Mouse (Mus musculus): Measurements from ENCODE around the gene Gm11568. TPM values are rescaled to one million over a fixed set of nuclear protein-coding genes. Genes with fewer than 3 reads are reported as not detected.
"Not testable (repeated sequence)": the region's sequence is repeated elsewhere in the genome, so short reads cannot be mapped to it uniquely, and the experiment has no call there.

Gm11568 gene
- polyA plus RNA-seq (2016; fragmentation: Nextera tagmentation; extraction: Ambion mirVana) = not detected in 2 replicates

DNA sequence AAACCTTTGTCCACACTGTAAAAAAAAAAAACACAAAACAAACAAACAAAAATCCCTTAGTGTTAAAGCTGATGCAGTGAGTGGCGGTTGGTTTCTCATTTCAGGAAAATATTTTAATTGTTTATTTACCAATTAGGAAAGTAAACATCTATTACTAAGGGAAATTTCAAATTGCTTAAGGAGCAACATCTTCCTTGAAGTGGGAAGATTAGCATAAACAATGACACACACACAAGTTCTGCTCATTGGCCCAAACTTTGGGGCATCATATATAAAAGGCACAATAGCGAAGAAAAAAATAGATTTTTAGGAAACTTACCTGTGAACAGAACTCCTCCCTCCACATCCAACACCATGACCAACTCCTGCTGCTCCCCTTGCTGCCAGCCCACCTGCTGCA lies at the start of gene Gm11568:
Gm11568 (plus strand) TSS at position 301 of the 400 bp plus-strand sequence.
- Histone ChIP-seq H3K9me3 (replicated peaks) (no peaks in the 10 kb centered on the region), H3K4me1 (no peaks in the 10 kb centered on the region), H3K27me3 (replicated peaks) (no peaks in the 10 kb centered on the region), H3K4me2 (no peak within 1 kb of the TSS), H3K9ac (no peak within 1 kb of the TSS), H3K4me3 (no peak within 1 kb of the TSS), H3K27ac (no peak within 1 kb of the TSS), H3K36me3 (no peaks in the 10 kb centered on the region)
- 63% methylated on average over 2 of the region's 2 CpGs for WGBS (ENCODE audit: insufficient replicate concordance)
- no peak for ATAC-seq

DNA sequence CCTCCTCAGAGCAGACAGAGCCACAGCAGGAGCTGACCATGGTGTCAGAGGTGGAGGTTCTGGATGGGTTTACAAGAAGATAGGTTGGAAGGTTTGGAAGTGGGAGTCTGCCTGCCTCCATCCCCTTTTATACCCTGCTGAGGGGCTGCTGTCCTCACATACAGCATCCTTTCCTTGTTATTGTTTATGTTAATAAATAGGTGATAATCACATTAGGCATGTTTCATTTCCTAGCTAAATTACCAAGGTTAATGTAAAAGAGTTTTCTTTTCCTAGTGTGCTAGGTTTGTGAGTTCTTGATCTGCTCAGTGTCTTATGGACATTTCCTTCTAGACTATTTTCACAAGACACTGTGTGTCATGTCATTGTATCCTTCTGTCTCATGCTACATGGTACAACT lies 47.9 kb upstream of the Gm11568 start, which contains the start of gene Krtap4-13:
Krtap4-13 (minus strand) TSS at position 101 of the 400 bp plus-strand sequence.
- H3K4me1 ChIP-seq; H3K4me2 ChIP-seq; H3K4me3 ChIP-seq; H3K27ac ChIP-seq; H3K36me3 ChIP-seq; H3K27me3 ChIP-seq (replicated peaks); H3K9me3 ChIP-seq (replicated peaks); ATAC-seq; H3K9ac ChIP-seq: not testable (repeated sequence)

DNA sequence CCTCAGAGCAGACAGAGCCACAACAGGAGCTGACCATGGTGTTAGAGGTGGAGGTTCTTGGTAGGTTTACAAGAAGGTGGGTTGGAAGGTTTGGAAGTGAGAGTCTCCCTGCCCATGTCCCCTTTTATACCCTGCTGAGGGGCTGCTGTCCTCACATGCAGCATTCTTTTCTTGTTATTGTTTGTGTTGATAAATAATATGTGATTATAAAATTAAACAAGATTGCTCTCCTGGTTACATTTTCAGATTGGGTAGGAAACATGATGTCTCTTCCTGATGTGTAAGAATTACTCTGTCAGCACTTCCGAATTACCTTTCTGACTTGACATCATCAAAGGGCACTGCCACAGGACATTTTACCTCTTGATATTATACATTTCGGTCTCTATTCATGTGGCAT lies 42.2 kb upstream of the Gm11568 start, which contains the start of gene Gm11564:
Gm11564 (minus strand) TSS at position 101 of the 400 bp plus-strand sequence.
- not testable (repeated sequence) for H3K9ac ChIP-seq; H3K27me3 ChIP-seq (replicated peaks); ATAC-seq; H3K36me3 ChIP-seq; H3K4me1 ChIP-seq; H3K27ac ChIP-seq; H3K4me2 ChIP-seq; H3K9me3 ChIP-seq (replicated peaks); H3K4me3 ChIP-seq
- 59% methylated on average over 2 of the region's 2 CpGs for WGBS (ENCODE audit: insufficient replicate concordance)

- 41% methylated on average over 1 of the region's 1 CpGs for WGBS (ENCODE audit: insufficient replicate concordance)
- Histone ChIP-seq H3K36me3 (no peaks in the 10 kb centered on the region), H3K27me3 (replicated peaks) (no peaks in the 10 kb centered on the region), H3K4me1 (no peaks in the 10 kb centered on the region), H3K4me3 (no peak within 1 kb of the TSS), H3K4me2 (no peak within 1 kb of the TSS), H3K9ac (no peak within 1 kb of the TSS), H3K9me3 (replicated peaks) (peaks cover 7% of the 10 kb centered on the region; the same call in 1 of the 2 replicates), H3K27ac (no peak within 1 kb of the TSS)
- ATAC-seq = no peak
These were observed 19.8 kb upstream of the Gm11568 start, which contains the start of gene 2300003K06Rik for GRCm38 (mm10) chr11:99837966-99838365. TSS of gene 2300003K06Rik (minus strand) at chr11:99838066.

DNA sequence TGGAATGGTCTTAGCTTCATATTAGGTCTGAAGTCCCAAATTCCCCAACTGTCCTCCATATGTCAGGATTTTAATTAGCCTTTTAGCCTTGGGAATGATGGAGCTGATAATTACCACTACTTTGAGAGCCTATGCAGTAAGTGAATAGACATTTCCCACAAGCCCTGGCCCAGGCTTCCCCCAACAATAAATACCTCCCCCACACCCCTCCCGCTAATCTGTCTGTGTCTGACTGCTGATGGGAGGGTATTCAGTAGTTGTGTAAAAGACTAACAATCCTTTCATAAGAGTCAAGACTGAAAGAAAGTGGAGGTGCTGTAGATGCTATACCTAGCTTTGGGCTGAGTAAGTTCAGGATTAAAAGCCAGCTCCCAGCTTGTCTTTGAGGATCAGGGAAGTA lies 15.5 kb upstream of the Gm11568 start:
- H3K9me3 ChIP-seq (replicated peaks) = peaks cover 6% of the 10 kb centered on the region; the same call in 1 of the 2 replicates
- no peak for ATAC-seq
- H3K9ac ChIP-seq = no peak overlapping the region
- H3K27ac ChIP-seq = no peak overlapping the region
- H3K27me3 ChIP-seq (replicated peaks) = no peaks in the 10 kb centered on the region
- H3K4me2 ChIP-seq = no peak overlapping the region
- H3K4me3 ChIP-seq = no peak overlapping the region
- no peaks in the 10 kb centered on the region for H3K36me3 ChIP-seq
- no peaks in the 10 kb centered on the region for H3K4me1 ChIP-seq
- WGBS (ENCODE audit: insufficient replicate concordance) = 74% methylated on average over 1 of the region's 1 CpGs

DNA sequence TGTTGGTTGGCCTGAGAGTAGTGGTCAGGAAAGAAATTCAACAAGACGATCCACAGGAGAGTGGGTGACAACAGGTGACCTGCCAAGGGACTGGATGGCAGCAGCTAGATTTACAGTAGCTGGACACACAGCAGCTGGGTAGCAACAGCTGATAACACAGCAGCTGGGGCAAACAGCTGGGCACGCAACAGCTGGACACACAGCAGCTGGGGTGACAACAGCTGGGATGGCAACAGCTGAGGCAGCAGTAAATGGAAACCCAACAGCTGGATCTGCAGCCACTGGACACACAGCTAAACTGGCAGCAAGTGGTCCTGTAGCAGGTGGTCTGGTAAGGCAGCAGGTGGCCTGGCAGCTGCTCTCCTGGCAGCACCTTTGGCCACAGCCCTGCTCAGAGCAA lies 11.0 kb upstream of the Gm11568 start:
- no peaks in the 10 kb centered on the region for H3K4me1 ChIP-seq
- H3K9ac ChIP-seq = no peak overlapping the region
- WGBS (ENCODE audit: insufficient replicate concordance) = 65% methylated on average over 2 of the region's 2 CpGs
- no peaks in the 10 kb centered on the region for H3K9me3 ChIP-seq (replicated peaks)
- ATAC-seq = no peak
- H3K36me3 ChIP-seq = no peaks in the 10 kb centered on the region
- H3K4me2 ChIP-seq = no peak overlapping the region
- H3K27ac ChIP-seq = no peak overlapping the region
- no peaks in the 10 kb centered on the region for H3K27me3 ChIP-seq (replicated peaks)
- no peak overlapping the region for H3K4me3 ChIP-seq

DNA sequence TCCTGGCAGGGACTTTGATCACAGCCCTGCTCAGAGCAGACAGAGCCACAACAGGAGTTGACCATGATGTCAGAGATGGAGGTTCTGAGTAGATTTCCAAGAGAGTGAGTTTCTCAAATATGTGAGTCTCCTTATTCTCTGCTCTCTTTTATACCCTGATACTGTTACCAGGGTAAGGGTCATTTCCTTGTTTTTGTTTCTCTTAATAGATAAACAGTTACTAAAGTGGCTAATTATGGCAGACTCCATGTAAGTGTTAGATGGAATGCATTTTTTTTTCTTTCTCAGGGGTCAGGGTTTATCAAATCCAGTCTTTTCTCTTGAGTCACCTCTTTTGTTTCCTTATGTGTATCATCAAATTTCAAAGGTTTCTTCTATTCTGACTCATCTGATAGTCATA lies 6.2 kb upstream of the Gm11568 start, which contains the start of gene Krtap4-16:
Krtap4-16 (minus strand) TSS at position 101 of the 400 bp plus-strand sequence.
- no peaks in the 10 kb centered on the region for H3K4me1 ChIP-seq
- H3K4me3 ChIP-seq = no peak within 1 kb of the TSS
- no peak within 1 kb of the TSS for H3K27ac ChIP-seq
- no peak within 1 kb of the TSS for H3K4me2 ChIP-seq
- H3K36me3 ChIP-seq = no peaks in the 10 kb centered on the region
- no peak for ATAC-seq
- no peaks in the 10 kb centered on the region for H3K27me3 ChIP-seq (replicated peaks)
- no peaks in the 10 kb centered on the region for H3K9me3 ChIP-seq (replicated peaks)
- H3K9ac ChIP-seq = no peak within 1 kb of the TSS

DNA sequence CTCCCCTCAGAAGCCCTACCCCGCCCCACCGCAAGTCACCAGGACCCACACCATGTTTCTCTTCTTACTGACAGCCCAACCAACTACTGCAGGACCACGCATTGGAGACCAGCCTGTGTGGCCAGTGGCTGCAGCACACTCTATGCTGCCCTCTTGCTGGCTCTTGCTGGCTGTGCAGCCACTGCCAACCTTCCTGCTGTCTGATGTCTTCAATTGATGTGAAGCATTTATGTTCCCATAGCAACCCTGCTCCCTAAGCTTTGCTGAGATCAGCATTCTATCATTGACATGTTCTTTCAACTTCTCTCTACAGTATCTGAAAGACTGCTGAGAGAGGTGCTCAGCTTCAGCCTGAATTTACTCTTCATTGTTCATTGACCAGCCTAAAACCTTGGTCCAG lies 3.6 kb upstream of the Gm11568 start:
- Histone ChIP-seq H3K27me3 (replicated peaks) (no peaks in the 10 kb centered on the region), H3K36me3 (no peaks in the 10 kb centered on the region), H3K4me3 (no peak overlapping the region), H3K9ac (no peak overlapping the region), H3K4me1 (no peaks in the 10 kb centered on the region), H3K27ac (no peak overlapping the region), H3K4me2 (no peak overlapping the region), H3K9me3 (replicated peaks) (no peaks in the 10 kb centered on the region)
- no peak for ATAC-seq
- 50% methylated on average over 3 of the region's 3 CpGs for WGBS (ENCODE audit: insufficient replicate concordance)

- H3K27me3 ChIP-seq (replicated peaks) = no peaks in the 10 kb centered on the region
- H3K4me3 ChIP-seq = no peak overlapping the region
- H3K36me3 ChIP-seq = no peaks in the 10 kb centered on the region
- H3K4me2 ChIP-seq = no peak overlapping the region
- no peak overlapping the region for H3K27ac ChIP-seq
- no peaks in the 10 kb centered on the region for H3K4me1 ChIP-seq
- no peak overlapping the region for H3K9ac ChIP-seq
- no peaks in the 10 kb centered on the region for H3K9me3 ChIP-seq (replicated peaks)
- WGBS (ENCODE audit: insufficient replicate concordance) = 61% methylated on average over 2 of the region's 2 CpGs
- no peak for ATAC-seq
These were observed 1.0 kb downstream of the Gm11568 start for GRCm38 (mm10) chr11:99858761-99859160.

DNA sequence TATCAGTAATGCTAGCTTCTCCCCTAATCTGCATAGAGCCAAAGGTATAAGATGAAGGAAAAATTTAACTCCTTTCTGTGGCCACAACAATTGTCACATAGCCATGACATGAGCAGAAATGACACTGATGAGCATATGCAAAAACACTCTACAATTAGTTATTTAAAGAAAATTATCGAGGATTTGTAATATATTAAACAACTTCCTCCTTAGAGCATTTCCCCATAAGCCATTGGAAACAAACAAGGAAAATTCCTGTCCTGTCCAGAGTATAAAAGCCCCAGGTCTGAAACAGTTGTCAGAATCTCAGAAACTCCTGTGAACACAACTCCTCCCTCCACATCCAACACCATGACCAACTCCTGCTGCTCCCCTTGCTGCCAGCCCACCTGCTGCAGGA lies 6.5 kb downstream of the Gm11568 start, which contains the start of gene Gm11559:
Gm11559 (plus strand) TSS at position 301 of the 400 bp plus-strand sequence.
- not testable (repeated sequence) for H3K4me2 ChIP-seq; H3K9ac ChIP-seq; ATAC-seq; H3K4me1 ChIP-seq; H3K36me3 ChIP-seq; H3K9me3 ChIP-seq (replicated peaks); H3K27ac ChIP-seq; H3K27me3 ChIP-seq (replicated peaks); H3K4me3 ChIP-seq
- 24% methylated on average over 1 of the region's 1 CpGs for WGBS (ENCODE audit: insufficient replicate concordance)

GRCm38 (mm10) chr11:99873089-99873488 lies 15.4 kb downstream of the Gm11568 start, which contains the start of gene Krtap9-1:
TSS of gene Krtap9-1 (plus strand) at chr11:99873389.
- H3K27ac ChIP-seq; ATAC-seq; H3K9me3 ChIP-seq (replicated peaks); H3K4me3 ChIP-seq; H3K4me1 ChIP-seq; H3K4me2 ChIP-seq; H3K27me3 ChIP-seq (replicated peaks); H3K9ac ChIP-seq; H3K36me3 ChIP-seq: not testable (repeated sequence)
- WGBS (ENCODE audit: insufficient replicate concordance) = 76% methylated on average over 1 of the region's 1 CpGs

- 10% methylated on average over 1 of the region's 1 CpGs for WGBS (ENCODE audit: insufficient replicate concordance)
- H3K4me2 ChIP-seq; ATAC-seq; H3K36me3 ChIP-seq; H3K4me1 ChIP-seq; H3K27me3 ChIP-seq (replicated peaks); H3K9me3 ChIP-seq (replicated peaks); H3K9ac ChIP-seq; H3K27ac ChIP-seq; H3K4me3 ChIP-seq: not testable (repeated sequence)
These were observed 21.2 kb downstream of the Gm11568 start, which contains the start of gene Gm11567 for GRCm38 (mm10) chr11:99878887-99879286. TSS of gene Gm11567 (plus strand) at chr11:99879187.

- whole genome bisulfite sequencing (ENCODE audit: insufficient replicate concordance) = 61% methylated on average over 2 of the region's 2 CpGs
- no peaks in the 10 kb centered on the region for H3K36me3 ChIP-seq
- no peaks in the 10 kb centered on the region for H3K27me3 ChIP-seq (replicated peaks)
- no peak within 1 kb of the TSS for H3K4me2 ChIP-seq
- H3K4me1 ChIP-seq = no peaks in the 10 kb centered on the region
- no peaks in the 10 kb centered on the region for H3K9me3 ChIP-seq (replicated peaks)
- no peak for ATAC-seq
- H3K4me3 ChIP-seq = no peak within 1 kb of the TSS
- no peak within 1 kb of the TSS for H3K9ac ChIP-seq
- no peak within 1 kb of the TSS for H3K27ac ChIP-seq
These were observed 49.9 kb downstream of the Gm11568 start, which contains the start of gene Krtap31-1 for GRCm38 (mm10) chr11:99907620-99908019. TSS of gene Krtap31-1 (plus strand) at chr11:99907920.
